Mouse (Mus musculus): ENCODE results near the gene Neurod6. TPM values are rescaled to one million over a fixed set of nuclear protein-coding genes. Genes with fewer than 3 reads are reported as not detected.

Gene Neurod6
- polyA plus RNA-seq, 1 experiment from 2014 or later, result 17.3 TPM

DNA sequence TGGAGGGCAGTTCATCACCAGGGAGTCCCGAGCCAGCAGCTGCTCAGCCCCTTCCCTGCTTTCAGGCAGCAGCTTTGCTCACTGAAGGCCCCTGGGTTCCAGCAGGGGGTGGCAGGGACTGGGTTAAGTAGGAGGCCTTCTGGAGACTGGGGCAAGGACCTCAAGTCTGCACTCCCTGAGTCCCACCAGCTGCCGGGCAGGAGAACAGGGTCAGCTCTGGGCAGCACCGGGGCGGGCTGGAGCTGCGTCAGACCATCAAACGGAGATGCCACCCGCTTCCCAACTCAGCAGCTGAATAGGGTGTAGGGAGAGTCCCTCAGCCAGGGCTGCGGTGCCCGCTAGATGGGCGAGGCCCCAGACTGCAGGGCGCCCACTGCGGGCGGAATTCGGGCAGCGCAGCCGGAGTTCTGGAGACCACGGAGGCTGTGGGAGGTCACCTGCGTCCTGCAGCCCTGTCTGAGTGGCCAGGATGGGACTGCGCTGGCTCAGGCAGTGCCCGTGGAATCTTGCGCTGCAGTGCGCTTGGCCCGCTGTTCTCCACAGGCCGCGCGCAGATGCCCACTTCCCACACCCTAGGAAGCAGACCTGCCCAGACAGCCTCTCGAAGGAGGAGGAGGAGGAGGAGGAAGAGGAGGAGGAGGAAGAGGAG lies 4.3 kb downstream of the Neurod6 start:
- Histone ChIP-seq H3K4me2 (peak overlapping the region; percentile 64), H3K9me3 (no peaks in the 10 kb centered on the region), H3K4me3 (peak overlapping the region; percentile 35), H3K36me3 (replicated peaks) (no peaks in the 10 kb centered on the region), H3K9ac (peak overlapping the region; percentile 18; the same call in 1 of the 2 replicates), H3K27ac (0 out of 2 replicates have a peak overlapping the region, but pooled peaks have one; percentile 31), H3K27me3 (replicated peaks) (no peaks in the 10 kb centered on the region), H3K4me1 (peaks cover 4% of the 10 kb centered on the region; the same call in 1 of the 2 replicates)
- 2% methylated on average over 27 of the region's 27 CpGs for WGBS
- peak; percentile 87 for ATAC-seq (replicated peaks)

DNA sequence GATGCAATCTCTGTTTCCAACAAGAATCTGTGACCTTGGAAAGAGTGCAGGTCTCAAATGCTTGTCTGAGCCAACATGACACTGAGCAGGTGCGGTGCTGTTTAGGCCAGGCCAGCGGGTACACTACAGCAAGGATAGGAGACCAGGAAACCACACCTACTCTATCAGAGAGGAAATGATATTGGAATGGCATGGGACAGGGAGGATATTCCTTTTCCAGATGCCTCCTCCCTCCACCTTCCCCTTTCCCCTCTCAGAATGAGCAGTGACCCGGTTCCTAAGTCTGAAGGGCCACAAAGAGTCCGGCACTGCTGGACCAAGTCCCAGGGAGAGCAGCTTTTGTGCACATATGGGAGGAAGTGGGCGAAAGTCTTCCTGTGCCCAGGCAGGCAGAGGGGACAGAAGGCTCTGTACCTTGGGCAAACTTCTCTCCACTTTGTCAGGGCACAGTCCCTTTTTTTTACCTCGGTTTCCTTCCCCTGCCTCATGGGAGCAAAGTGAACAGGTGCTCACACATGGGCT lies 4.9 kb downstream of the Neurod6 start:
- ATAC-seq (replicated peaks), result 0 out of 2 replicates have a peak, but pooled peaks have one; percentile 4
- Histone ChIP-seq H3K27me3 (replicated peaks) (no peaks in the 10 kb centered on the region), H3K4me2 (peak overlapping the region; percentile 64; the same call in 1 of the 2 replicates), H3K36me3 (replicated peaks) (no peaks in the 10 kb centered on the region), H3K9me3 (no peaks in the 10 kb centered on the region), H3K4me1 (peaks cover 4% of the 10 kb centered on the region; the same call in 1 of the 2 replicates), H3K4me3 (peak overlapping the region; percentile 35; the same call in 1 of the 2 replicates), H3K9ac (no peak overlapping the region), H3K27ac (no peak overlapping the region)
- 59% methylated on average over 6 of the region's 6 CpGs for WGBS

DNA sequence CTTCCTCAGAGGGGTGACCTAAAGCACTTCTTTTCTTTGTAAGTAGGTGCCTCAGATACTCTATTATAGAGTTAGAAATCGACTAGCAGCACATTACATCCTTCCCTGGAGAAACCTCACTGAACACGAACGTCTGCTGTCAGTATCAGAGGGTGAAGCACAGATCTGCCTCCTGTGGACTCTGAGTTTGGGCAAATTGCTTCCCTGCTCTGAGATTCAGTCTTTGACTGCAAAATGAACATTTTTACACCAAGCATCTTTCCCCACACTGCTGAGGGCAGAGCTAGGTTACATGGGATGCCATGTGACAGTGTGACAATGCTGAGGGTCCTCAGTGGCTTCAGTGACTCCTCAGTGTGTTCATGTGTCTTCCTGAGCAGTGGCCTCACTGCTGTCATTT lies 13.3 kb downstream of the Neurod6 start:
- H3K27me3 ChIP-seq (replicated peaks), result no peaks in the 10 kb centered on the region
- no peak overlapping the region for H3K4me2 ChIP-seq
- WGBS, result 74% methylated on average over 3 of the region's 3 CpGs
- H3K36me3 ChIP-seq (replicated peaks), result no peaks in the 10 kb centered on the region
- H3K9ac ChIP-seq, result no peak overlapping the region
- no peak overlapping the region for H3K4me3 ChIP-seq
- no peak overlapping the region for H3K27ac ChIP-seq
- ATAC-seq (replicated peaks), result no peak
- H3K9me3 ChIP-seq, result no peaks in the 10 kb centered on the region
- no peaks in the 10 kb centered on the region for H3K4me1 ChIP-seq

DNA sequence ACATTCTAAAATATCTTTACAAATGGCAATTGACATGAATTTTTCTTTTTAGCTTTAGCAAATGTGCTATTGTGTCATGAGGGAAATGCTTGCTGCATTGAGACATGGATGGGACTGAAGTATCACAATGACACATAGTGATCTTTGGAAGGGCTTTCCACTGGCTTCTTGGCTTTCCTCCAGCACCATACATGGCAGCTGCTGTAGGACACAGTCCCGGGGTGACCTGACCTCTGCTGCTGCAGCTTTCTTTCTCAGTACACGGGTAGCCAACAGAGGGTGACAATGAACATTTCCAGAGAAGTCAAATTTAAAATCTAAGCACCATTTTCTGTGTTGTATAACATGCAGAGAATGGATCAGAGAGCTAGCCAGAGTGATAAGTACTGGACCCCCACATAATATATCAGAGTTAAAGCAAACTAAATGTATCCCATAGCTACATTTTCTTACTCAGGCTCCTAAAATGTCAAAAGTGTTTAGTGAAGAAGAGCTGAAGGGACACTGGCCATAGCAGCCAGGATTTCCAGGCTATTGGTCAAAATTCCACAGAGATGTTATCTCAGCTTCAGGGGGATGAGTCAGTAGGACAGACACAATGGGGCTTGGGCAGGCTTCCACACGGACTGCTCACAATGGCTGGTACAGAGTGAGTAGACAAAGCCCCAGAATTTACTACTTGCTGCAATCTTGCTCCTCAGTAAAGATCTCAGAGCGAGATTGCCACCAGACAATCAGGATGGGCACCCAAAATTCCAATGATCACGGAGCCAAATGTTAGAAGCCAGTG lies 19.7 kb downstream of the Neurod6 start:
- Histone ChIP-seq H3K27ac (no peak overlapping the region), H3K27me3 (replicated peaks) (no peaks in the 10 kb centered on the region), H3K9ac (no peak overlapping the region), H3K4me2 (no peak overlapping the region), H3K4me1 (no peaks in the 10 kb centered on the region), H3K4me3 (no peak overlapping the region), H3K9me3 (no peaks in the 10 kb centered on the region), H3K36me3 (replicated peaks) (no peaks in the 10 kb centered on the region)
- ATAC-seq (replicated peaks), result no peak
- 69% methylated on average over 5 of the region's 5 CpGs for WGBS

DNA sequence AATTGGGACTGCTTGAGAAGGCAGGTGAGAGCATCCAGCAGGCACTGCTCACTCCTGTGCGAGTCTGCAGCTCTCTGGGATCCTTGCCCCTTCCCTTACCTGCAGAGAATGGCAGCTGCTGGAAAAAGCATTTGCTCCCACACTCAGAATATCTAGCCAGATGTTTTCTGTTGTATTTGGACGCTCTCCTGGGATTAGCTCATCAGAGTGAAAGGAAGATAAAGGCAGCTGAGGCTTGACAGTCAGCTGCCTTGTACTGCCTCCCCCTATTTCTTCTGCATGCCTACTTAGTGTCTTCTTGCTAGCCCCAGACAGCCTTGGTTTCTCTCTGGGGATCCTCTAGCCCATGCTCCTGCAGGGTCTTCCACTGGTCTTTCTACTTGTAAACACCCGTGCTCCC lies 31.1 kb downstream of the Neurod6 start:
- Histone ChIP-seq H3K4me1 (peaks cover 35% of the 10 kb centered on the region), H3K4me3 (no peak overlapping the region), H3K36me3 (replicated peaks) (no peaks in the 10 kb centered on the region), H3K9ac (no peak overlapping the region), H3K4me2 (no peak overlapping the region), H3K27ac (no peak overlapping the region), H3K27me3 (replicated peaks) (no peaks in the 10 kb centered on the region), H3K9me3 (no peaks in the 10 kb centered on the region)
- peak; percentile 41; the same call in 1 of the 2 replicates for ATAC-seq (replicated peaks)
- WGBS, result 59% methylated on average over 3 of the region's 3 CpGs

DNA sequence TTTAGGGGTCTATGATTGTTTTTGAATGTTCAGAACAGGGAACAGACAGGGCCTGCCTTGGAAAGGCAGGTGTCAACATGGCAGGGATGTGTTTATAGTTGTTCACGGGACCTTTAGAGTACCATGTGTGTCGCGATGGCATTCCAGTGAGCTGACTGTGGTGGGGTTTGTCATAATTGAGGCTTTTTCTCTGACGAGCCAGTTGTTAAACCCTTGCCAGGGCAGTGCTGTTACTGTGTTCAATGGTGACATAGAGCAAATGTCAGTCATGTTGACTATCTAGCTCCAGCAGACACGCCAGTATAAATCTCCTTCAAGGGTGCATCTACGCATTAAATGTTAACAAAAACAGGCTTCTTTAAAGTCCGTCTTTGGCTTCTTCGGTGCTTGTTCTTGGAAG lies 31.5 kb downstream of the Neurod6 start:
- no peak overlapping the region for H3K27ac ChIP-seq
- ATAC-seq (replicated peaks), result no peak
- no peak overlapping the region for H3K4me2 ChIP-seq
- H3K9me3 ChIP-seq, result no peaks in the 10 kb centered on the region
- H3K4me1 ChIP-seq, result peaks cover 35% of the 10 kb centered on the region
- H3K4me3 ChIP-seq, result no peak overlapping the region
- WGBS, result 73% methylated on average over 8 of the region's 8 CpGs
- no peaks in the 10 kb centered on the region for H3K27me3 ChIP-seq (replicated peaks)
- H3K36me3 ChIP-seq (replicated peaks), result no peaks in the 10 kb centered on the region
- no peak overlapping the region for H3K9ac ChIP-seq

DNA sequence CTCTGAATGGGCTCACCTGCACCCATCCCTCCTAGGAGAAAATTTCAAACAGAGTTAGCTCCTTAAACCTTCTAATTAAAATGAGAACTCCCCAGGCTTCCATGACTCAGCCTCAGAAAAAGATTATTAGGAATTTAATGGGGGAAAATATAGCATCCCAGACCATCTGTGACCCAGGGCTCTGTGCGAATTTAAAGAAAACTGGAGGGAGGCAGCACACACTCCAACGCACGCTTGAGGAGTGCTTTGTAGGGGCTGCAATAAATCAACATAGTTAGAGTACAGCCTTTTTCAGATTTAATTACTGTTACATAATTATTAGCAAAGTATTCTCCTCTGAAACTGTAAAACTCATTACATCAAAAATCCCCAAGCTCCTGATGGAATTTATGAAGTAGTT lies 32.2 kb downstream of the Neurod6 start:
- no peak for ATAC-seq (replicated peaks)

DNA sequence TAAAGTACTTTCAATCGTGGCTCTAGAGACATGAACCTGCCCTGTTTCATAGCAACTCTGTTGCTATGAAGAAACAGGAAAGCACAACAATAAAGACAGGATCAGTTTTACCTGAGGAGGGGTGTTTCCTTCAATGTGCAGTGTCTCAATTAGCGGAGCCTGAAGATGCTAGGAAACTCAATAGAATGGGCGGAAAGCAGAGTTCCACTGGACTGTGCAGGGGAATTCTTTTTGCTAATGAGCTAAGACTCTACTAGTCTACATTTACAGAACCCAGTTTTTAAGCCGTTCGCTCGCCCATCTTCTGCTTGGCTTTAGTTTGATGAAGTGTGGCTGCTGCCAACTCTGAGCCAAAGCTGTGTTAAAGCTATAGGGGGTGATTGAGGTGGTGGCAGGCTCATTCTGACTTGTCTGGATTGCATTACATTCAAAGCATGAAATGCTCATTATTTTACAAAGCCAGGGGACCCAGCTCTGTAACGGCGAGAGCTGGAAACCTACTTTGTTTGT lies 33.2 kb downstream of the Neurod6 start:
- Histone ChIP-seq H3K4me3 (no peak overlapping the region), H3K27me3 (replicated peaks) (no peaks in the 10 kb centered on the region), H3K36me3 (replicated peaks) (no peaks in the 10 kb centered on the region), H3K4me1 (peaks cover 35% of the 10 kb centered on the region), H3K27ac (peak overlapping the region; percentile 34; the same call in 1 of the 2 replicates), H3K9me3 (no peaks in the 10 kb centered on the region), H3K9ac (no peak overlapping the region), H3K4me2 (no peak overlapping the region)
- ATAC-seq (replicated peaks), result no peak
- 46% methylated on average over 8 of the region's 8 CpGs for WGBS

More for the DNA sequence above, 32.2 kb downstream of the Neurod6 start:
- no peak overlapping the region for H3K27ac ChIP-seq
- WGBS, result 60% methylated on average over 3 of the region's 3 CpGs
- peaks cover 35% of the 10 kb centered on the region for H3K4me1 ChIP-seq
- no peaks in the 10 kb centered on the region for H3K27me3 ChIP-seq (replicated peaks)
- no peaks in the 10 kb centered on the region for H3K36me3 ChIP-seq (replicated peaks)
- no peak overlapping the region for H3K4me3 ChIP-seq
- no peak overlapping the region for H3K4me2 ChIP-seq
- no peak overlapping the region for H3K9ac ChIP-seq
- no peaks in the 10 kb centered on the region for H3K9me3 ChIP-seq

DNA sequence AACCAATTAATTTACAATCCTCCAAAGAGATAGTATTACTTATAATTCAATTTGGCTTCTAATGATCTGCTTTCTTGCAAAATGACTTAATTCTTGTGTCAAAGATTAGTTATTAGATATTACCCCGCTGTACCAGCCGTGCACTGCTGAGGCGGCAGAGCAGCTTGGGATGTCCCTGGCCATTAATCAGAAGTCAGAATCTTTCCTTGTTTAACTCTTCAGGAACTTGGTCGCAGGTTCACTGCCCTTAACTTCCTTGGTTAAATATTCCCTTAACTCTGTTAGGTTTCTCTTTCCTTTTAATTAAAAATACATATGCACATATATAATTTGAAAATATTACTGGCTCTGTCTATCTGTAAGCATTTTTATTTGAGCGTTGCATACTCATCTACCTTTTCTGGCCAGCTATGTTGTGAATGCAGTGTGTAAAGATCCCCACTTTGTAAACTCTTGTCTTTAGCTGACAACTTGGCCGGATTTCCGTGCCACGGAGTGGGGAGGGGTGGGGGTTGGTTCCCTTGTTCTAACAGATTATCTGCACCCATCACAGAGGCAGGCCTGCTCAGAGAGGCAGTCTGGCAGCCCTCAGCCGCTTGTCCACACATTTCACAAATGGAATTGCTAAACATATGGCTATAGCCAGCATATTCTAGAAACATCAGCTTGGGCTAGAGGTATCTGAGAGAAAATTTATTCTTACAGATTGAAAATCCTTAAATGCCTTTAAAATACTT lies 34.1 kb downstream of the Neurod6 start:
- Histone ChIP-seq H3K27me3 (replicated peaks) (no peaks in the 10 kb centered on the region), H3K9me3 (no peaks in the 10 kb centered on the region), H3K4me3 (no peak overlapping the region), H3K27ac (peak overlapping the region; percentile 34; the same call in 1 of the 2 replicates), H3K9ac (no peak overlapping the region), H3K4me2 (peak overlapping the region; percentile 18; the same call in 1 of the 2 replicates), H3K4me1 (peaks cover 35% of the 10 kb centered on the region), H3K36me3 (replicated peaks) (no peaks in the 10 kb centered on the region)
- 0 out of 2 replicates have a peak, but pooled peaks have one; percentile 24 for ATAC-seq (replicated peaks)
- WGBS, result 32% methylated on average over 9 of the region's 9 CpGs

DNA sequence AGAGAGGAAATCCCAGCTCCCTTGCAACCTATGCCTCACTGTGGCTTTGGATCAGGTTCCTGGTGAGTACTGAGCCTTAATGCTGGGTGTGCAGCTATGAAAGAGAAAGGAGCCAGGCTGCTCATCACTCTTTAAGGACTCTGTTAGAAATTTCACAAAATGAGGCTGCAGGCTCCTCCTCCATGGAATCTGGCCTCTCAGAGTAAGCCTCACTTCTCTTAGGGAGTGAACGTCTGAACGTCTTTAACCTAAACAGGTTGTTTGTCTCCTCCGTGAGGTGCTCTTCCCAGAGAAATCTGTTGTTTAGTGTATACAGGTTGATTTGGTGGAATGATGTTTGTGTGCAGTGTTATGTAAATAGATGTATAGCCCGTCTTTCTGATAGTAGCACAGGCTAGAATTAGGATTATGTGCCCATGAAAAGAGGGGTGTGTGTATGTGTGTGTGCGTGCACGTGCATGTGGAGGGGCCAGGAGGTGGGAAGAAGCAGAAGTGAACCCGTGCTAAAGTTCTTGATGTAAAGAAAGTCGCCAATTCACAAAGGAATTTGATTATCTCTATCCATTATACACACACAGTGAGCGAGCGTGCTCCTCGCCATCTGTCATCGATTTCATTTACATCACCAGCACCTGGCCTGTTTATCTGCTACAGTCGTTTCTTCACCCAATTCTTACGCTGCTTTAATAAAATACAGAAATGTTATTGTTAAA lies 34.8 kb downstream of the Neurod6 start:
- Histone ChIP-seq H3K9ac (no peak overlapping the region), H3K27ac (no peak overlapping the region), H3K4me3 (no peak overlapping the region), H3K36me3 (replicated peaks) (no peaks in the 10 kb centered on the region), H3K27me3 (replicated peaks) (no peaks in the 10 kb centered on the region), H3K9me3 (no peaks in the 10 kb centered on the region), H3K4me1 (peaks cover 35% of the 10 kb centered on the region), H3K4me2 (peak overlapping the region; percentile 18; the same call in 1 of the 2 replicates)
- WGBS, result 39% methylated on average over 14 of the region's 14 CpGs
- peak; percentile 35 for ATAC-seq (replicated peaks)

DNA sequence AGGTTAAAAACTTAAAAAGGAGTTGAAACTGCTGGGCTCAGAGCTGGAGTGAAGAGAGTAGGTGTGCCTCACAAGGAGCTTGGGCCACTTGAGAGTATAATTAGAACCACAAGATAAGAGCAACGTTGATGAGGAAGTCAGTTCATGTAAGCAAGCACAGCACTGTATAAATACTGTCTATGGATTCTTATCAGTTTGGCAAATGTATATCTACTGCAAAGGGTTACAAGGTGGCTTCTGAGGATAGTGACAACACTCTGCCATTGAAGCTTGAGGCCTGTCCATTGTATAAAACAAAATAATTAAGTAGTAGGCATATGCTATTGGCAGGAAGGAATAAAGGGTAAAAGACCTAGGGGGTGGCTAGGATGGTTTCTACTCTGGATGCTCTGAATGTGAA lies 46.4 kb downstream of the Neurod6 start:
- Histone ChIP-seq H3K4me1 (no peaks in the 10 kb centered on the region), H3K27ac (no peak overlapping the region), H3K9me3 (no peaks in the 10 kb centered on the region), H3K4me2 (no peak overlapping the region), H3K27me3 (replicated peaks) (no peaks in the 10 kb centered on the region), H3K36me3 (replicated peaks) (no peaks in the 10 kb centered on the region), H3K9ac (no peak overlapping the region), H3K4me3 (no peak overlapping the region)
- 91% methylated on average over 1 of the region's 1 CpGs for WGBS
- ATAC-seq (replicated peaks), result no peak
